8 mouse cellular contexts compared by ENCODE assay signal in genomic region chr9:41950109-41950990, GRCm38 (mm10).
A peak's percentile ranks its signal among the peaks of the same experiment; 100 is the strongest.
DNase-seq lines count a peak whose midpoint lies in the region; ATAC-seq and TF ChIP-seq lines count a peak whose summit lies in the region.

No protein-coding gene starts in this region.

- H3K4me3 ChIP-seq in cortical plate, adult 2 months (ENCODE audit: insufficient read depth, low read length), result peak overlapping the region; percentile 32

- peak; percentile 54 for TF ChIP-seq CTCF in cortical plate, adult 2 months (IDR thresholded peaks at IDR 0.05; ENCODE audit: extremely low read depth, insufficient read depth, low read length)

- intact Hi-C loops in gastrocnemius, postnatal 14 days (cut with DNase I; ENCODE audit: low total_unique reads), result loop anchor here (5.0 kb wide), 3 partner anchors 368 to 723 kb away; no protein-coding TSS in a partner anchor

- ATAC-seq in megakaryocyte, adult 5-6 weeks (ENCODE audit: poor library complexity, severe bottlenecking), result peak; percentile 92

- DNase-seq in R1 (ENCODE audit: low read depth, low spot score), result peak; percentile 69
- DNase-seq in gastrocnemius, postnatal 14 days, result peak; percentile 90
- DNase-seq in induced T-regulatory cell, adult 2 months (ENCODE audit: low read depth), result peak; percentile 71
- DNase-seq in left cerebral cortex, adult 9 months (ENCODE audit: low spot score in 2 of 2), result peak; percentile 58 to 87
- DNase-seq in right cerebral cortex, adult 18-20 months, result peak; percentile 84
- peak; percentile 80 to 82 for DNase-seq in urinary bladder, adult 18-20 months (ENCODE audit: low spot score in 2 of 2)

- H3K4me1 ChIP-seq in cortical plate, adult 2 months (ENCODE audit: control insufficient read depth, insufficient read depth, low read length), result peaks cover 3% of the 10 kb centered on the region

- TF ChIP-seq POLR2A in cortical plate, adult 2 months (IDR thresholded peaks at IDR 0.05; ENCODE audit: extremely low read depth, insufficient read depth, low read length), result no peak

- H3K27ac ChIP-seq in cortical plate, adult 2 months (ENCODE audit: insufficient read depth, low read length), result peak overlapping the region; percentile 92

Comparison
In these comparisons a context has a peak if more than half of its experiments do, and no peak if none do; other contexts are left out.
1. Peak in every context shown above with its lines: DNase-seq, ATAC-seq, H3K4me3 ChIP-seq and H3K27ac ChIP-seq.